Mouse (Mus musculus): ENCODE data around the gene Rptor.
A peak's percentile ranks its signal among the peaks of the same experiment; 100 is the strongest.

The Rptor gene

GRCm38 (mm10) chr11:119916102-119916790, 313.5 kb downstream of the Rptor start:
- DNase-seq: no peak

- no peak for DNase-seq
Measured at GRCm38 (mm10) chr11:119916834-119917469, 314.2 kb downstream of the Rptor start.

GRCm38 (mm10) chr11:119918521-119918920, 315.8 kb downstream of the Rptor start:
- DNase-seq: no peak

- no peak for DNase-seq
Measured at GRCm38 (mm10) chr11:119919432-119919831, 316.7 kb downstream of the Rptor start.

- DNase-seq: peak; percentile 76
Measured at GRCm38 (mm10) chr11:119919897-119920296, 317.2 kb downstream of the Rptor start.

GRCm38 (mm10) chr11:119920668-119921067, 318.0 kb downstream of the Rptor start:
- no peak for DNase-seq

- no peak for DNase-seq
Measured at GRCm38 (mm10) chr11:119925176-119925575, 322.5 kb downstream of the Rptor start.

- DNase-seq: no peak
Measured at GRCm38 (mm10) chr11:119926762-119927161, 324.1 kb downstream of the Rptor start.

- DNase-seq: peak; percentile 86
Measured at GRCm38 (mm10) chr11:119928023-119928681, 325.4 kb downstream of the Rptor start.

- DNase-seq: no peak
Measured at GRCm38 (mm10) chr11:119929603-119930265, 327.0 kb downstream of the Rptor start.

- no peak for DNase-seq
Measured at GRCm38 (mm10) chr11:119931809-119932208, 329.1 kb downstream of the Rptor start.

- DNase-seq: no peak
Measured at GRCm38 (mm10) chr11:119933142-119933541, 330.4 kb downstream of the Rptor start.

GRCm38 (mm10) chr11:119933819-119934583, 331.3 kb downstream of the Rptor start:
- DNase-seq: peak; percentile 46

- DNase-seq: no peak
Measured at GRCm38 (mm10) chr11:119934773-119935172, 332.1 kb downstream of the Rptor start.

- DNase-seq: peak; percentile 82
Measured at GRCm38 (mm10) chr11:119935457-119935856, 332.8 kb downstream of the Rptor start.

GRCm38 (mm10) chr11:119936456-119936855, 333.8 kb downstream of the Rptor start:
- DNase-seq: no peak

- no peak for DNase-seq
Measured at GRCm38 (mm10) chr11:119937216-119937615, 334.5 kb downstream of the Rptor start.

GRCm38 (mm10) chr11:119937772-119938502, 335.2 kb downstream of the Rptor start:
- DNase-seq: no peak

GRCm38 (mm10) chr11:119939073-119939710, 336.5 kb downstream of the Rptor start:
- no peak for DNase-seq

GRCm38 (mm10) chr11:119939711-119940106, 337.0 kb downstream of the Rptor start:
- no peak for DNase-seq

GRCm38 (mm10) chr11:119940142-119940541, 337.4 kb downstream of the Rptor start:
- DNase-seq: no peak

All from thymus, postnatal 25 days (tissue).